Mouse (Mus musculus) limb, embryonic 15.5 days (tissue): ENCODE results near the gene Gm21627. TPM values are rescaled to one million over a fixed set of nuclear protein-coding genes. Genes with fewer than 3 reads are reported as not detected.
"Not testable (repeated sequence)": the region's sequence is repeated elsewhere in the genome, so short reads cannot be mapped to it uniquely, and the experiment has no call there.

Experiments
- ATAC-seq: fragments of 200-750 bp; cut with Nextera tagmentation; 2 replicates; pipeline ENCODE4 v1.8.0; 2017; ENCODE audit warnings: low read depth, moderate TSS enrichment; ENCODE audit not compliant: insufficient number of reproducible peaks, low FRiP score, low TSS enrichment
- H3K27ac ChIP-seq: fragments of 300-500 bp; sonication (generic); 2 replicates; pipeline ENCODE4 v1.5.1; 2015; ENCODE audit warnings: moderate library complexity, mild to moderate bottlenecking, inconsistent platforms
- H3K27me3 ChIP-seq: fragments of 300-500 bp; sonication (generic); 2 replicates; pipeline ENCODE4 v1.6.1; 2015; ENCODE audit warnings: inconsistent platforms
- H3K36me3 ChIP-seq: fragments of 300-500 bp; sonication (generic); 2 replicates; pipeline ENCODE4 v1.6.1; 2015; ENCODE audit warnings: inconsistent platforms
- H3K4me1 ChIP-seq: fragments of 300-500 bp; sonication (generic); 2 replicates; pipeline ENCODE4 v1.6.1; 2015; ENCODE audit warnings: inconsistent platforms
- H3K4me2 ChIP-seq: fragments of 300-500 bp; sonication (generic); 2 replicates; pipeline ENCODE4 v1.6.1; 2015; ENCODE audit warnings: mild to moderate bottlenecking, inconsistent platforms
- H3K4me3 ChIP-seq: fragments of 300-500 bp; sonication (generic); 2 replicates; pipeline ENCODE4 v1.5.1; 2015; ENCODE audit warnings: mild to moderate bottlenecking, inconsistent platforms
- H3K9ac ChIP-seq: fragments of 300-500 bp; sonication (generic); 2 replicates; pipeline ENCODE4 v1.6.1; 2015; ENCODE audit warnings: inconsistent platforms
- H3K9me3 ChIP-seq: fragments of 300-500 bp; sonication (generic); 2 replicates; pipeline ENCODE4 v1.6.1; 2016; ENCODE audit warnings: inconsistent platforms
- WGBS: fragments of 180-500 bp; shearing (Covaris S2); methylation state at CpG from one replicate; pipeline ENCODE4 v1.1.7; 2015; 5-methylcytosine and 5-hydroxymethylcytosine counted together
- polyA plus RNA-seq: library from polyadenylated mRNA; unstranded; fragments of >200 nt; fragmentation: Nextera tagmentation; extraction: Ambion mirVana; gene quantifications from 2 replicates; pipeline ENCODE4 v1.2.1, GENCODE M21; 2015

Gm21627 gene
- polyA plus RNA-seq, result not detected in 2 replicates

- H3K9ac ChIP-seq, H3K27ac ChIP-seq, ATAC-seq, H3K27me3 ChIP-seq, H3K4me1 ChIP-seq, H3K9me3 ChIP-seq, H3K36me3 ChIP-seq, H3K4me3 ChIP-seq, H3K4me2 ChIP-seq: not testable (repeated sequence)
- WGBS, result no CpG with 5 or more reads among the region's 6 CpGs
Measured at GRCm38 (mm10) chrY:63228127-63228526, at the start of gene Gm21627. Gene Gm21627 (plus strand): TSS chrY:63228427.
